Mouse (Mus musculus) cerebellum, adult 18-20 months (tissue): Measurements from ENCODE around the gene Vopp1.
A peak's percentile ranks its signal among the peaks of the same experiment; 100 is the strongest.
"Not testable (repeated sequence)": the region's sequence is repeated elsewhere in the genome, so short reads cannot be mapped to it uniquely, and the experiment has no call there.

Experiments used
- DNase-seq, 2 experiments: peaks; one replicate each; pipeline ENCODE4 v3.0.0; 2021

Gene Vopp1

DNA sequence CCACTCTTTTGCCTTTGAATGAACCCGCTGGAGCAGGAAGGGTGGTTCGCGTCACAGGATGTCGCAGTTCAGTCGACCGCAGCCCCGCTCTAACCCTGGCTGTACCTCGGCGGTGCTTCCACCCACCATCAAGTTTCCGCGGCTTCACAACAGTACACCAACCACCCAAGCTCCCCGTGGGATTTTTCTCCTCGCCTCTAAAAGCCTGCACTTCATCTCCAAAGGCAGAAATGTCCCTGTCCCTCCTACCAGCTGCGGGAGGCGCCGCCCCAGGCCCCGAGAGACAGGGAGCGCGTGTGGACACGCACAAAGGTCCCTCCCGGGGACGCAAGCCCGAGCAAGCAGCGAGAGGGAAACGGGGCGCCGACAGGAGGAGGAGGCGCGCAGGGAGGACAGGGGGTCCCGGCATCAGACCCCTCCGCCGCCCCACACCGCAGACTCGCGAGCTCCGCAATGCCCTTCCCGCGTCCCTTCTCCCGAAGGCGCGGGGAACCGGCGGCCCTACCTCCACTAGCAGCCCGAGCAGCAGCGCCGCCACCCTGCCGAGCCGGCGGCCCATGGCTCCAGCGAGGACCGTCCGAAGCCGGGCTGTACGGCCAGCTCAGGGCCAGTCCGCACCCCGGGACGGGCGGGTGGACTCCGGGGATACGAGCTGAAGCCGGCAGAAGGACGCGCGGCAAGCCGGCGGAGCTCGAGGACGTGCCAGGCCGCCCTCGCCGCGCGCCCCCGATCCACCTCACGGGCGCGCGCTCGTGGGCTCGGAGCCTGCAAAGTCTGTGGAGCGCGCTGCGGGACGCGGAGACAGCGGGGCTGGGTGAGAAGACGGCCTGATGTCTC is at the start of gene Vopp1:
Gene Vopp1, minus strand, starts transcription at position 738 of the 837 bp plus-strand sequence.
- DNase-seq: peak; percentile 73 to 86

DNA sequence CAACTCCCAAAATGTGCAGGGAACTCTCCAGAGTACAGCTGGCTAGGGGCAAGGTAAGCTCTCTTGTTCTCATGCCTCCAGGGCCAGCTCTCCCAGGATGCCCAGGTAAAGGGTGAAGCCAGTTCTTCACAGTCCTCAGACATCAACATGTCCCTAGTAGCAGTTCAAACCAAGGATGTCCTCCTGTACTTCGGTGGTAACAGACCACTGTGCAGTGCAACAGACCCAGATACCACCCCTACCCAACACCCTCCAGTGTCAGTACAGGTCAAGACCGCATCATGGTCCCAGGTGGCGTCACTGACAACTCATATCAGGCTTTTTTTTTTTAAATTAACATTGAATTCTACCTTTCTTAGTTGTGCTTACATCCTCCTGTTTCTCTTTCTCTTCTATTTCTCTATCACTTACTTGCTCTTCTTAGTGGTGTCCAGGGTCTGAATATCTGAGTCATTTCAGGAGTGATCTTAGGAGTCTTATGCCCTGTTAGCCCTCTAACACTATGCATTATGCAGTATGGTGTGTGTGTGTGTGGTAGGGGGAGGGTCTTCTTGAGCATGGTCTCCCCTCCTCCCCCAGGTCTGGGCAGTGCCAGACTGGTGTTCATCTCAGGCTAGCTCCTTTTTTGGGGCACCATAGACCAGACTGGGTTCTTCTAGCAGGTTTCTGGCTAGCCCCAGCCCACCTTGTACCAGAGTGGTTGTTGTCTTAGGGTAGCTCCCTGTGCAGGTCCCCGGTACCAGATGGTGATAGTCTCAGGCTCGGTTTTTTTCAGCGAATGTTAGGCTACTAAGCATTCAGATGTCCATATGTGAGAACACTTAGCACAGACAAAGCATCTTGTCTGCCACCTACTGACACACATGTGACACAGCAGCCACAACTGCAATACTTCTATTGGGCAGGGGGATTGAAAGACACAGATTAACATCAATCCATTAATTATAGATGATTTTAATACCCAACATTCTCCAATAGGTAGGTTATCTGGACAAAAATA is 34.4 kb upstream of the Vopp1 start:
- DNase-seq: peak; percentile 18 to 25

DNA sequence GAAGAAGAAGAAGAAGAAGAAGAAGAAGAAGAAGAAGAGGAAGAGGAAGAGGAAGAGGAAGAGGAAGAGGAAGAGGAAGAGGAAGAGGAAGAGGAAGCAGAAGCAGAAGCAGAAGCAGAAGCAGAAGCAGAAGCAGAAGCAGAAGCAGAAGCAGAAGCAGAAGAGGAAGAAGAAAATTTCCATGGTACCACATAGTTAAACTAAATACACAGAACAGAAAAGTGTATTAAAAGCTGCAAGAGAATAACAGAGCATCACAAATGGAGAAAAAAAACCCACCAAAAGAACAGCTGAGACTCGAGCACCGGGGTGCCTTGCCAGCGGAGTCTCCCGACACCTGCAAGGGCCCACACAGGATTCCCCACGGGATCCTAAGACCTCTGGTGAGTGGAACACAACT is 26.2 kb upstream of the Vopp1 start:
- DNase-seq: not testable (repeated sequence)

DNA sequence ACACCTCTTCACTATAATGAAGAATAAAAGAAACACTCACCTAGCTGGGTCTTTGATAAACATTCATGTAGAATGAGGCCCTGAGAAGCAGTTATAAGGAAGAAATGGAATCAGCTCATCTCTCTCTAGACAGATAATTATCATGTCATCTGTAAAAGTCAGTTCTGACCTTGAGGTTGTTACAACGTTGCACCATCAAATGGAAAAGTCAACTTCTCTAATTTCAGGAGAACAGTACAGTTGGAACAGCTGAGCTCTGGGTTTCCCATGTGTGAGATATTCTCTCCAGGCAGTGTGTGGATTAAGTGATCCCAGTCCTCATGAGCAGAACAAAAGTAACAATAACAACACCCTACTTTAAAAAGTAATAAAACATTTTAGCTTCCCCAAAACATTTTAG is 25.3 kb upstream of the Vopp1 start, which contains the start of gene Vmn1r21:
Gene Vmn1r21, minus strand, starts transcription at position 58 of the 400 bp plus-strand sequence.
- DNase-seq: no peak

DNA sequence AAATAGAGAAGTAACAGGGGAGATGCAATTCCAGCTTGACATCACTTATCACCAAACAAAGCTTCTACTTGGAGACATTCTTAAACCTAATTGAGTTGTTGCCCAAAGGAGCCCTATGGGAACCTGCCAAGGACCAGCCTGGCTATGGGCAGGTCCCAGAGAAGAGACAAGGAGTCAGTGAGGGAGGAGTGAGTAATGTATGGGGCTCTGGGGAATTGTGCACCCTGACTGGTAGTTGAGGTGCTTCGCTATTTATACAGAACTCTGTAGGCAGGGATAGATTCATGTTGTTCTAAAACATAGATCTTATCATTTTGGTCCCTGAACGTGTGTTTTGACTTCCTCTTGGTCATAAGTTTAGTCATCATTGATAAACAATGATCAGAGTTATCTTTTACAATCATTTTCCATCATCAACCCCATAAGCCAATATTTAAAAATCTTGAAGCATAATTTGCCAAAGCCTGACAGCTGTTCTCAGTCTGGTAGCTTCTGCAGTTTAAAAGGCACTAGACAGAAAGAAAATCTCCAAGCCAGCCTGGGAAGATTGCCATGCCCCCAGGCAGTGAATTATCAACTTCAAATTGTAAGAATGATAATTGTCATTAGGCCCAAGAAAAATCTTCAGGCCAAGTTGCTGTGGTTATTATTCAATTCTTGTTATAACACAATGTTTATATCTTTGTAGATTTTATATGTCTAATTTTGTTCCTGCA is 14.9 kb upstream of the Vopp1 start:
- DNase-seq: no peak

DNA sequence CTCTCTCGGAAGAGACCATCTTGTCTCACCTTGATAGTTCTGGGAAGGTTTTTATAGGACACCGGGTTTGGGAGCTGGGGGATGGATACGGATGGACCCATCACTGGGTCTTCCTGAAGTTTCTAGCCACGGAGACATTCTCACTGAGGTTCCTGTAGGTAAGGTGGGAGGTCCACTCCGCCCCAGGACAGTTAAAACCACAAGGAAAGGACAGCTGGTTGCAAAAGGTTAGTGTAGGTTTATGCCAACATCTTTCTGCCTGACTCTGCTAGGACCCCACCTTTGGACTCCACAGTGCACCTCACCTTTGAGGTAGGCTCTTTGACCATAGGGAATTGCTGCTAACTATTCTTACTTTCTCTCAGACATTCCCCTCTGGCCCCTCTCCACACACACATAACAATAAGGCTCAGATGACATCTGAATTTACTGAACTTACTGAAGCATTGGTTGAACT is 328 bp upstream of the Vopp1 start:
- DNase-seq: no peak

DNA sequence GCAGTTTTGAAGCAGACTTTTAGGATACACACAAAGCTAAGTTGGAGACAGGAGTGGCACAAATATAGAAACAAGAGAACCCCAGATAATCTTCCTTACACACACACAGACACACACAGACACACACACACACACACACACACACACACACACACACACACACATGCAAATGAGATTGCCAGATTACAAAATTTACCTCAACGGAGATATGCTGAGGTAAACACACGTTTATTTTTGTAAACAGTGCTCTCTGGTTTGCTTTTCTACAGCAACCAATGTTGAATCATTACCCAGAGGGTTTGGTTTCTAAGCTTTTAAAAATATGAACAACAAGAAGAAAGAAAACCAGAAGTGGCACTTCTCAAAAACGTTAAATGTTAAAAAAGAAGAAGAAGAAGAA is 1.5 kb downstream of the Vopp1 start:
- no peak for DNase-seq

DNA sequence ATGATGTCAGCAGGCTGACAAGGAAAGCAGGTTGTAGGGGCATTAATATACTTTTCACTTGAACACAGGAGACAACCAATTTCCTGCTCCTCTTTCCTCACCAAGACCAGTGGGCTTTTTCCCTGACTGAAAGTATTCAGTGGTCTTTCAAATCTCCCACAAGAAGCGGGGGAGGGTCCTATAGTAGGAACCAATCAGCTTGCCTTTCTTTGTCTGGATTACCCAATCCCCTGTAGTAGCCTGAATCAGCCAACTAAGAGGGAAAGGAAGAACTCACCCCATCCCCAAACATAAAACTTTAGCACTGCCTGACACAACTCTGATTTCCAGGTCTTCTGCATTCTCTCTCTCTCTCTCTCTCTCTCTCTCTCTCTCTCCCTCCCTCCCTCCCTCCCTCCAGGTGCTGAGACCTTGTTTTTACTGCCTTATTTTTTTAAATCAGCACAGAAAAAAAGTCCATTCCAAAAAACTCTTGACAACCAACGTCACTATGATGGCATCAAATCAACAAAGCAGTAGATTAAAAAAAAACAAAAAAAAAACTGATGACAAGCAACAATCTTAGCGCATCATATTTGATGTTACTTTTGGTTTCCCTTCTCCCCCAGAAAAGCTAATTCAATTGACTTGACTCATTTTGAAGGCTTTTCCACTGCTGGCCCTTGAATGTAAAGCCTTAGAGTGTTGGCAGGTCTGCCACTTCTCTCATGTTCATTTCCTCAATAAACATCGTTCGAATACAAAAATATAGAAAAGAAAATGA is 2.1 kb downstream of the Vopp1 start:
- no peak for DNase-seq

DNA sequence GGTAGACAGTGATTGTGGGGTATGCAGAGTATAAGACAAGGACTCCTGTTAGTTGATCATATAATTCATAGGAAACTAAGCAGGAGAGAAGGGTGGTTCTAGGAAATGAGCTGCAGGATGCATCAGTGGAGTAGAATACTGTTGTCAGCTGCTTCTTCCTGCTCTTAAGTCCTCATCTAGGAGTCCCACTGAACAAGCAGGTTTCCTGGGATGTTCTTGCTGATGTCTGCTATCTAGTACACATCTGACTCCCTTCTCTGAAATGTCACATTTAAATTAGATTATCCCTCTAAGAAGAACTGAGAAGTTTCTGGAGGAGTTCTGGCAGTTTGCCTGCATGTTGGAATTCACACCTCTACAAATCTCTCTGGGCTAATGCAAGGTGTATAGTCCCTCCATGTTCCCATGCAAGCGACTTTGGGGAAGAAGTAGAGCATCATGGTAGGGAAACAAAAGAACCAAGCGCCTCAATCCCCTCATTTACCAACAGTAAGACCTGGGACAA is 10.5 kb downstream of the Vopp1 start:
- DNase-seq: no peak

DNA sequence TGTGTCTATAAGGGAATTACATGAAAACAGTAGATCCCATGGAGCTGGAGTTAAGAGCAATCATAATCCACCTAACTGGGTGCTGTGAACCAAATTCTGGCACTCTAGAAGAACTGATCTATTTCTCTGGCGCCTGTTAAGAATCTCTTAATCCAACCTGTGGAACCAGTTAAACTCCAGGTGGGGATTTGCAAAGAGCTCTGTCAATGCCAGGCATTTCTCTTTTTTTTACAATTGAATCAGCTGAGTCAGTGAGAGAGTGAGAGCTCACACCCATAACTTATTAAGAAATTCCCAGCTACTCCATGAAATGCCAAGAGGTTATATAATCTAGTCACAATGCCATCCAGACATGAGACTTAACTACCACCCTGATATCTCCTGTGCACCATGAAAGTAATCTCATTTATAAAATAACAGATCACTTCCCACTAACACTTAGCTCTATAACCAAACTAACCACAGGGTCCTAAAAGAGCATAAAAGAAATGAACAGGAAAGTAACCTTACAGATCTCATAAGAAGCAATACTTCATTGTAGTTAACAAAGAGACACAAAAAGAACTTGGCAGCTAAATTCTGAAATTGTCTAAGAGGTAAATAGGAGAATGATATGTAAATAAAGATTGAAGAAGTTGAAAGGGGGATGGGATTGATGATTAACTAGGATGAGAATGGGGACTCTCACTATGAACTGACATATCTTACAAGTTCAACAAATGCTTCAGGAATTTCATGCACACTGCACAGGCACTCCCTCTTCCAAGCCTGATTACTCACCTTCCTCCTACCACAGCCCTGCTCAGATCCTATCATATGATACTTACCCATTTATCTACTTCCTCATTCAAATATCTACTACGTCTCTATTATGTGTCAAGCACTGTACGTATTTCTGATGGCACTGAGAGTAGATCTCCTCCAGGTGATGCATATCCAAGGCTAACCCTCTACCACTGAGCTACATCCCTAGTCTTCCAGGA is 12.9 kb downstream of the Vopp1 start:
- DNase-seq: no peak

DNA sequence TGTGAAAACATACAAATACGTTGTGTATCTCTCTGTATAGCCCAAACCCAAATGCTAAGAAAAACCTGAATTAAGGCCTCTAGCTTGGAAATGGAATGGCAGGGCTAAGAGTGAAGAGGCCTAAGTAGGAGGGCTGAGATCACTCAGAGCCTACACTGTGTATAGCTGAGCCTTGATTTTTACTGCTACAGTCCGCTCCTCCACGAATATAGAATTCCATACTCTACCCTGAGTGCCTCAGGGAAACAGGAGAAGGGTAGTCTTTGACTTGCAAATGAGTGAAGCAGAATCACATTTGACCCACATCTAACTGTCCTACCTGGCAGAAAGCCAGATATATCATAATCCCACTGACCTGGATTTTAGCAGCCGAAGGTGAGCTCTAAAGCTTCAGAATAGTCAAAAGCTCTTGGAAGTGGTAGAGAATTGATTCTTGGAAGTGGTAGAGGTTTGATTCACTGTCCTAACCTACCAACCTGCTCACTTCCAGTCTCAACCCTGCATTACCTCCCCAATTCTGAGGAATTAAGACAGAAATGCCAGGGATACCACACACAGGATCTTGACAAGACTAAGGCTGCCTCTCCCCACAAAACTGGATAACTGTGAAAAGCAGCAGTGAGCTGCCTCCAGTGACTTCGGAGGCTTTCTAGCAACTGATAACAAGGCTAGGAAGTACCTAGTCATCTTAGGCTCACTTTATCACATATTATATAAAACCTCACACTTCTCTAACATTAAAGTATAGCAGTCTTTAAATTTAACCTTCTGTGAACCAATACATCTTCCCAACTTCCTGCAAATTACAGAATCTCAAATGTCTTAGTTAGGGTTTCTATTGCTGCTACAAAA is 19.5 kb downstream of the Vopp1 start:
- no peak for DNase-seq

DNA sequence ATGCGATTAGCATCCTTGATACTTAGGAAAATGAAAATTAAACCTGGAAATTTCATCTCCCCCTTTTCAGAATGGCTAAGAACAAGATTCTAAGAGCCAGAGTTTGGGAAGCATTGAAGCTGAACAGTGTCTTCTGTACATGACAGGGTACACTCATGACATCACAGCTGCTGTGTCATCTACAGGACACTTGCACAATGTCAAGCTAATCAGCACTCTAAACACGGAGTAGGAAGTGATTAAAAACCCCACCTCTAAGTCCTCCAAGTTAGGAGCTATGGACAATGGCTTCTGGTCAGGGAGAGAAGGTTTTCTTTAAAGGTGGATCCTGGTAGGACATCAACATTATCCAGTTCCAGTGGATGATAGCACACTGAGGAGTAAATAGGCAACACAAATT is 21.8 kb downstream of the Vopp1 start:
- no peak for DNase-seq

DNA sequence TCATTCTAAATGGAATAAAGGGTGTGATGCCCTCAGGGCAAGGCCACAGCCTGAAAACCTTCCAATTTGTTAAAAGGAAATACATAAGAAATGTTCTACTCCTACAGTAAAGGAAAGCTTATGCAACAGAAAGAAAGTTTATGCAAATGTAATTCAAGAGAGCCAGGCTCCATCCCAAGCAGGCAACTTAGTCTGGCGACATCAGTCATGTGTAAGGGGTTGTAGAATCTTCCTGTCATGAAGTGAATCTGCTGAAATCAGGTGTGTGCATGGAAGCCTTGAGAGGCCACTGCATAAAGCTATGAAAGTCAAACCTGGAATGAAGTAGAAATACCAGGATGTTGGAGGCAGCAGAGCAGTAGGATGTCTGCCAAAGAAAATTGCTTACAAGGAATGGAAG is 26.0 kb downstream of the Vopp1 start:
- no peak for DNase-seq

DNA sequence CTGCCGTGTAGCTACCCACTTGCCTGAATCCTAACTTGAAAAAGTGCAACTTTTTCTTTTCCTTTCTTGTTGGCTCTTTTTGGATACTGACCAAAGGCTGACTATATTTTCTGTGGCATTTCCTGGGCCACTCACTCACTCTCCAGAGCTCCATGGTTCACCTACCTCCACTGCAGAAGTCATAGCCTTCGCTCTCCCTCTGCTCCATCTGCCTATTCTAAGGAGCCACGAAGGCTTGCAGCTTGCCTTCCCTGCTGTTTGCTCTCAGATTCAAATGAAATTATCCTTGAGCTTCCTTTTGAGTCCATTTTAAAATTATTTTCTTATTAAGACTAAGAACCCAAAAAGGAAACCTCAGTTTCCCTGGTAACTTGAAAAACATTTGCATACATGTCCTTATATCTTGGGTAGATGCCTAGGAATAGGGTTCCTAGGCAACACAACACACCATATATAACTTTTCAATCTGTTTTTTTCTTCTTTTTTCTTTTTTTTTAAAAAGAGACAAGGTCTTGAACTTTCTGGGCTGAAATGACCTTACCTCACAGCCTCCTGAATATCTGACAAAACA is 28.0 kb downstream of the Vopp1 start:
- no peak for DNase-seq

DNA sequence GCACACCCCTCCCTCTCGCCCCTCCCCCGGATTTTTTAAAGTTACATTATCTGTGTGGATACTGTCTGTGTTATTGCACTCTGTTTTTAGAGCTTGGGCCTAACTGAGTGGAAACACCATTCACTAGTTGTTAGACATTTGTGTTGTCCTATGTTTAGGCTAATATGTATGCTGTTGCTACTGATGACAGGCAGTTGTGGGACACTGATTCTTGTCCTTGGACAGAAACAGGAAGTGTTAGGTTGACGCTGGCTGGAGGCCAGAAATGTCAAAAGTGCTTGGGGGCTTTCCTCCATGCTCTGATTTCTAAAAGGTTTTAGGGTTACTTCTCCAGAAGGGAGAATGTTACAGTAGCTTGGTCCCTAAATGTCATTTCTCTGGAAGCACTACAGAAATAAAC is 29.1 kb downstream of the Vopp1 start:
- DNase-seq: no peak

DNA sequence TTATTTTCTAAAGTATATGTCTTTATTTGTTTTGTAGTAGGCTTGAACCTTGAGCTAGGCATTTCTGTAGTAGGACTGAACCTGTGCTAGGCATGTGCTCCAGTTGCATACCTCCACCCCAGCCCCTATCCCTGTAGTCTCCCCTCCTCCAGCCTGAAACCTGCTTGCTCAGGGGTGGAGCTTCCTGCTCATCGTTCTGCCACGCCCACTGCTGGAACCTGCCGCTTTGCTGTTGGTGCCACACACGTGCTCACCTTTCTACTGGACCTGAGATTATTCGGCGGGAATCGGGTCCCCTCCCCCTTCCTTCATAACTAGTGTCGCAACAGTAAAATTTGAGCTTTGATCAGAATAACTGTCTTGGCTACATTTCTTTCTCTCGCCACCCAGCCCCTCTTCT is 32.1 kb downstream of the Vopp1 start:
- DNase-seq: not testable (repeated sequence)

DNA sequence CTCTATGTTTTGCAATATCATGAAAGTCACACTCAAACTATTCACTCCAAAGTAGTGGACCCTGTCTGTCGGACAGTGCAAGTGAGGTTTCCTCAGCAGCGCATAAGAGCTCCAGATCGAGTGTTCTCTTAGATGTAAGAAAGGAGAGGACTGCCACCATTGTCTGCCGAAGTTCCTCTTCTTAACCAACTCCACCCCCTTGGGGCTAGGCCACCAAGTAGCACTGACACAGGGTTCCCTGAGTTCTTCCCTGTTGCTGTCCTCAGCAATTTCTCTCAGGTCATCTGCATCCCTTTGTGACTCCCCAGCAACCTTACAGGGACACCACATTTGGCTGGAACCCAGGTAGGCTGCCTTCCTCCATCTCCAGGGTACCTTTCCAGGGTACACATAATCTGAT is 34.4 kb downstream of the Vopp1 start:
- DNase-seq: no peak

DNA sequence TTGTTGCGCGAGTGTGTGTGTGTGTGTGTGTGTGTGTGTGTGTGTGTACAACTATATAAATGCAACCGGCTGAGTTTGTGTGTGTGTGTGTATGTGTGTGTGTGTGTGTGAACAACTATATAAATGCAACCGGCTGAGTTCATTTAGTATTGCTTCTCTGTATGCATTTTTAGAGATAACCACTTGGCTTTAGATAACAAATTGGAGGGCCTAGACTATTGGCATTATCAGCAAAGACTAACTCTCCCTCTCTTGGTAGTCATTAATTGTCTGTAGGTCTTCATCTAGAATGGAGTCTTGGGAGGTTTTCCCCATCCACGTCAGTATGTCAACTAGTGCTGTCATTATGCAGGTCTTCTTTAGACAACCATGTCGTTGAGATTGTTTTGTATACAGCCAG is 37.6 kb downstream of the Vopp1 start:
- no peak for DNase-seq

DNA sequence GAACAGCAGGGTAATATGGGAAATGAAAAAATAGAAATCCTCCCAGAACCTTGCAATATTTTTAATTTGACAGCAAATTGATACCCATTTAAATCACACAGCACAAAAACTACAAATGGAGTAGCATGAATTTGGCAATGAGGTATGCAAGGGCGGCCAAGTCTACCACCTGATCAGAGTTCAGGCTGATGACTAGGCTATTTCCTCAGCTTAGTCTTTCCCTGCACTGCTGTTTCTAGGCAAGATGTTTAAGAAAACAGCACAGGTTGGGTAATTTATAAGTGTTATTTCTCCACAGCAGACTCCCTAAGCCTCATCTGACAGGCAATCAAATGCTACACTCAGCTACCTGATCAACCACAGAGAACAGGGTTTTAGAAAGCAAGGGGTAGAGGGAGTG is 40.7 kb downstream of the Vopp1 start:
- no peak for DNase-seq
